Mouse (Mus musculus) gastrocnemius, postnatal 14 days (tissue): ENCODE data around the gene Fbxo21. TPM values are rescaled to one million over a fixed set of nuclear protein-coding genes. Genes with fewer than 3 reads are reported as not detected.

Experiments used
- DNase-seq: peaks from one replicate; pipeline ENCODE4 v3.0.0; 2021; ENCODE audit warnings: mixed read lengths
- intact Hi-C: fragments of 180-260 bp; cut with DNase I; formaldehyde crosslinking; loops from one replicate; pipeline ENCODE4 v1.15.1; 2025; ENCODE audit warnings: low total_unique reads
- total RNA-seq, 2 experiments: library from RNA; stranded (reverse); gene quantifications; 2 replicates each; pipeline ENCODE4 v1.2.3; 2021

Fbxo21 gene
- total RNA-seq, 2 experiments from 2014 or later: 9.5 to 13.4 TPM

GRCm38 (mm10) chr5:117977501-117978158 lies 1.1 kb downstream of the Fbxo21 start:
- DNase-seq: no peak
- intact Hi-C loops: no loop called here

GRCm38 (mm10) chr5:117978159-117978697 lies 1.7 kb downstream of the Fbxo21 start:
- DNase-seq: no peak
- intact Hi-C loops: no loop called here

- no peak for DNase-seq
- intact Hi-C loops: no loop called here
These were observed 2.6 kb downstream of the Fbxo21 start for GRCm38 (mm10) chr5:117979082-117979481.

GRCm38 (mm10) chr5:117980921-117981320 lies 4.4 kb downstream of the Fbxo21 start:
- intact Hi-C loops: no loop called here
- no peak for DNase-seq

GRCm38 (mm10) chr5:117981943-117982342 lies 5.4 kb downstream of the Fbxo21 start:
- DNase-seq: no peak
- intact Hi-C loops: no loop called here

- DNase-seq: no peak
- intact Hi-C loops: no loop called here
These were observed 9.8 kb downstream of the Fbxo21 start for GRCm38 (mm10) chr5:117986327-117986726.

- no peak for DNase-seq
- intact Hi-C loops: no loop called here
These were observed 11.4 kb downstream of the Fbxo21 start for GRCm38 (mm10) chr5:117987891-117988290.

- DNase-seq: no peak
- intact Hi-C loops: no loop called here
These were observed 11.8 kb downstream of the Fbxo21 start for GRCm38 (mm10) chr5:117988367-117988766.

- intact Hi-C loops: no loop called here
- DNase-seq: no peak
These were observed 13.2 kb downstream of the Fbxo21 start for GRCm38 (mm10) chr5:117989773-117990172.

GRCm38 (mm10) chr5:117990957-117991356 lies 14.4 kb downstream of the Fbxo21 start:
- intact Hi-C loops: no loop called here
- DNase-seq: no peak

- DNase-seq: no peak
- intact Hi-C loops: no loop called here
These were observed 17.0 kb downstream of the Fbxo21 start for GRCm38 (mm10) chr5:117993550-117993949.

- intact Hi-C loops: no loop called here
- DNase-seq: no peak
These were observed 18.9 kb downstream of the Fbxo21 start for GRCm38 (mm10) chr5:117995372-117995901.

GRCm38 (mm10) chr5:117995911-117996310 lies 19.4 kb downstream of the Fbxo21 start:
- intact Hi-C loops: no loop called here
- no peak for DNase-seq

GRCm38 (mm10) chr5:117996581-117996980 lies 20.1 kb downstream of the Fbxo21 start:
- intact Hi-C loops: no loop called here

GRCm38 (mm10) chr5:117997434-117997970 lies 21.0 kb downstream of the Fbxo21 start:
- intact Hi-C loops: no loop called here
- DNase-seq: no peak

More at GRCm38 (mm10) chr5:117996581-117996980, 20.1 kb downstream of the Fbxo21 start:
- DNase-seq: no peak

- no peak for DNase-seq
These were observed 22.5 kb downstream of the Fbxo21 start for GRCm38 (mm10) chr5:117999061-117999460.

GRCm38 (mm10) chr5:117999584-117999983 lies 23.1 kb downstream of the Fbxo21 start:
- intact Hi-C loops: no loop called here

More at GRCm38 (mm10) chr5:117999061-117999460, 22.5 kb downstream of the Fbxo21 start:
- intact Hi-C loops: no loop called here

GRCm38 (mm10) chr5:118002059-118002458 lies 25.5 kb downstream of the Fbxo21 start:
- intact Hi-C loops: no loop called here
- peak; percentile 68 for DNase-seq

More at GRCm38 (mm10) chr5:117999584-117999983, 23.1 kb downstream of the Fbxo21 start:
- DNase-seq: no peak

GRCm38 (mm10) chr5:118004619-118005018 lies 28.1 kb downstream of the Fbxo21 start:
- intact Hi-C loops: loop anchor here (1.0 kb wide), 1 partner anchor 64 kb away; no protein-coding TSS in a partner anchor
- peak; percentile 59 for DNase-seq

- no peak for DNase-seq
- intact Hi-C loops: loop anchor here (1.0 kb wide), 1 partner anchor 63 kb away; no protein-coding TSS in a partner anchor
These were observed 29.2 kb downstream of the Fbxo21 start for GRCm38 (mm10) chr5:118005728-118006127.

- intact Hi-C loops: no loop called here
These were observed 31.8 kb downstream of the Fbxo21 start for GRCm38 (mm10) chr5:118008344-118008743.

More at GRCm38 (mm10) chr5:118008344-118008743, 31.8 kb downstream of the Fbxo21 start:
- DNase-seq: no peak
